Mouse (Mus musculus) T-helper 1 cell (primary cell): Measurements from ENCODE around the gene Supt5.
"Not testable (repeated sequence)": the region's sequence is repeated elsewhere in the genome, so short reads cannot be mapped to it uniquely, and the experiment has no call there.

Experiments
- in situ Hi-C: fragments of 300-600 bp; cut with MboI, MseI; formaldehyde crosslinking; loops from one replicate; pipeline ENCODE4 v1.15.1; 2025; ENCODE audit warnings: high pct_unique_total_duplicates

Gene Supt5

GRCm38 (mm10) chr7:28338108-28338998 is at the start of gene Supt5:
Supt5 (minus strand) TSS chr7:28338746.
- in situ Hi-C loops, result no loop called here

DNA sequence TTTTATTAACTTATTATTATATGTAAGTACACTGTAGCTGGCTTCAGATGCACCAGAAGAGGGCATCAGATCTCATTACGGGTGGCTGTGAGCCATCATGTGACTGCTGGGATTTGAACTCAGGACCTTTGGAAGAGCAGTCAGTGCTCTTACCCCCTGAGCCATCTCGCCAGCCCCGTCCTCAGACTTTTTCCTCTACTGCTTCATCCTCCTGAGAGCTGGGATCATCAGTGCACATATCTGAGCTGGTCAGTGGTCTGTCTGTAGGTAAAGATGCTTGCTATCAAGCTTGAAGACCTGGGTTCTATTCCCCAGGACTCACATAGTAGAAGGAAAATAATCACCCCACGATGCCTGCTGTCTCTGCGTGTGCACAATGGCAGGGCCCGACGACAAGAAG is 48.8 kb upstream of the Supt5 start:
- in situ Hi-C loops, result not testable (repeated sequence)

DNA sequence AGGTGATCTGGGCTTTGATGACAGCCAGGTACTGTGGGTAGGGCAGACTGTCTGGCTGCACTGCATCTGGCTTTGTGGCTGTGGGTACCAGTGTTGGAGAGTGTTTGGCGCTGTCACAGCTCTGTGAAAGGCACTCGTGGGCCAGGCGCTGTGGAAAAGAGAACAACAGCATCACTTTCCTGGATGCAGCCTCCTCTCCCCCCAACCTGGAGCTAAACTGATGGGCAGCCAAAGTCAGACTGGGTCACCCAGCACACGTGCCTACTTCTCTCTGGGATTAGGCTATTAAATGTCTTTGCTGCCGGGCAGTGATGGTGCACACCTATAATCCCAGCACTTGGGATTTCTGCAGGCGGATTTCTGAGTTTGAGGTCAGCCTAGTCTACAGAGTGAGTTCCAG is 48.3 kb upstream of the Supt5 start:
- in situ Hi-C loops, result not testable (repeated sequence)

- in situ Hi-C loops, result no loop called here
Observed at GRCm38 (mm10) chr7:28386462-28386861, 47.9 kb upstream of the Supt5 start.

GRCm38 (mm10) chr7:28386007-28386406 is 47.5 kb upstream of the Supt5 start:
- in situ Hi-C loops, result no loop called here

- in situ Hi-C loops, result no loop called here
Observed at GRCm38 (mm10) chr7:28385196-28385595, 46.6 kb upstream of the Supt5 start.

- in situ Hi-C loops, result no loop called here
Observed at GRCm38 (mm10) chr7:28384162-28384561, 45.6 kb upstream of the Supt5 start.

DNA sequence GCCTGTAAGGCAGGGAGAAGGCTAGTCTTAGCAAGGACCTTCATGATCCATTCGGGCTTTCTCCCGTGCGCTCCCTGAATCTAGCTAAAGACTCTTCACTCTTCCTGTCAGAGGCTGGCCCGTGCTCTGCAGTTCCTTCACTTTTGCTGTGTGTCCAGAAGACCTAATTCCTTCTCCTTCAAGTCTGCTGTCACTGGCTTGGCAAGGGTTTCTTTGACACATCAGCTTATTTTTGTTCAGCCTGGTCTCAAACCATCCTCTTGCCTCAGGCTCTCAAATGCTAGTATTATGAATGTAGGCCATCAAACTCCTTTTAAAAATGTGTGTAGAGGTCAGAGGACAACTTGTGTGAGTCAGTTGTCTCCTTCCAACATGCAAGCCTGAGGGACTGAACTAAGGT is 45.1 kb upstream of the Supt5 start:
- in situ Hi-C loops, result no loop called here

DNA sequence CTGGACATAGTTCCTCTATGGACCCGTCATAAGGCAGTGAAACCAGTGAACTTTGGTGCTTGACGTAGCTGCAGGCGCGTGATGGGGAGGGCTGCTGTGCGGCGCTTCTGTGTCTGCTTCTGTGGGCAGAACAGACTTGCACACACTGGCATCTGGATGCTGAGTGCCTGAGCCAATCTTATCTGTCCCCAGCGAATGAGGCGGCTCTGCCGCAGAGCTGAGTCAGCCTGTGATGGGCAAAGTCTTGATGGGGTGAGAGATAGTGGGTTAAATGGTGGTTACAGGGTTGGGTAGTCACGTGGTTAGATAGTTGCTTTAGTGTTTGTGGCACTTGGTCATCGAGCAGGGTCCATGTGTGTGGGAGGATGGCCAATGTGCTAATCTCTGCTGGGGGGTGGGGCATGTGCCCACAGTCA is 44.4 kb upstream of the Supt5 start:
- in situ Hi-C loops, result no loop called here

DNA sequence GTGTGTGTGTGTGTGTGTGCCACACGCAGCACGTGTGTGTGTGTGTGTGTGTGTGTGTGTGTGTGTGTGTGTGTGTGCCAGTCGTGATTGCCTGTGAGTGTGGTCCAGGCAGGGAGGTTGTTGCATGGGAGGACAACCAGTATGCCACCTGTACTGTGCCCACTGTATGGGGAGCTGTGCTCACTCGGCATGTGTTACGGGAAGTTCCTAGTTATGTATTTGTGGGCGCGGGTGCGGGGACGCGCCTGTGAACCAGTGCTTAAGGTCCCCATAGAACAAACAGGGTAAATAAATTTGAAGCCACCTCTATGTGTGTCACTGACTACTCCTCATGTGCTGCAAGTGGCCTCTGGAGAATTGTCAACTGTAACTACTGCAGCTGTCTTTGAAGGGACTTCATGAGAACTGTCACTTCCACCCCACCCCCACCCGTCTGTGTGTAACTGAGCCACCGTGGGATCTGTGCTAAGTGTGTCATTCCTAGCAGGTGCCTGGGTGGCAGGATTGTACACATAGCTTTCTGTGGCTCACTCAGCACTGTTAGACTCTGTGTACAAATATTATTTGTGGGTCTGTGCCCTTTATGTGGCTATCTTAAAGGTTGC is 43.9 kb upstream of the Supt5 start:
- in situ Hi-C loops, result no loop called here

DNA sequence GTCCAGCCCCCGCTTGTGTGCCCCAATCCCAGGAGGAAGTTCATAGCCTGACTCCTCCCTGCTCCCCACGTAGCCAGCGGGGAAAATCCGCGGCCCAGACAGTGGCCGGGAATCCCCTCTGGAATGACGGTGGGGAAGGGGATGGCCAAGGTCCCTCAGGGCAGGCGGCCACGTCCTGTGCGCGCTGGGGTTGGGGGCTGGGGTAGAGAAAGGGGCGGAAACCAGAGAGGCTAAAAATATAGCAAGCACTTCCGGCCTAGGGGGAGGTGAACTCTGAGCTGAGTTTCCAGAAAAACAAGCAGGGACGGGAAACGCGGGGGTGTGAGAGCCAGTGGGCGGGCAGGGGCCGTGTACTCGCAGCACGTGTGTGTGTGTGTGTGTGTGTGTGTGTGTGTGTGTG is 43.4 kb upstream of the Supt5 start:
- in situ Hi-C loops, result no loop called here

GRCm38 (mm10) chr7:28381017-28381790 is 42.7 kb upstream of the Supt5 start:
- in situ Hi-C loops, result no loop called here

GRCm38 (mm10) chr7:28380237-28381016 is 41.9 kb upstream of the Supt5 start, which contains the start of gene Zfp36:
Zfp36 (minus strand) TSS chr7:28380253.
- in situ Hi-C loops, result no loop called here

DNA sequence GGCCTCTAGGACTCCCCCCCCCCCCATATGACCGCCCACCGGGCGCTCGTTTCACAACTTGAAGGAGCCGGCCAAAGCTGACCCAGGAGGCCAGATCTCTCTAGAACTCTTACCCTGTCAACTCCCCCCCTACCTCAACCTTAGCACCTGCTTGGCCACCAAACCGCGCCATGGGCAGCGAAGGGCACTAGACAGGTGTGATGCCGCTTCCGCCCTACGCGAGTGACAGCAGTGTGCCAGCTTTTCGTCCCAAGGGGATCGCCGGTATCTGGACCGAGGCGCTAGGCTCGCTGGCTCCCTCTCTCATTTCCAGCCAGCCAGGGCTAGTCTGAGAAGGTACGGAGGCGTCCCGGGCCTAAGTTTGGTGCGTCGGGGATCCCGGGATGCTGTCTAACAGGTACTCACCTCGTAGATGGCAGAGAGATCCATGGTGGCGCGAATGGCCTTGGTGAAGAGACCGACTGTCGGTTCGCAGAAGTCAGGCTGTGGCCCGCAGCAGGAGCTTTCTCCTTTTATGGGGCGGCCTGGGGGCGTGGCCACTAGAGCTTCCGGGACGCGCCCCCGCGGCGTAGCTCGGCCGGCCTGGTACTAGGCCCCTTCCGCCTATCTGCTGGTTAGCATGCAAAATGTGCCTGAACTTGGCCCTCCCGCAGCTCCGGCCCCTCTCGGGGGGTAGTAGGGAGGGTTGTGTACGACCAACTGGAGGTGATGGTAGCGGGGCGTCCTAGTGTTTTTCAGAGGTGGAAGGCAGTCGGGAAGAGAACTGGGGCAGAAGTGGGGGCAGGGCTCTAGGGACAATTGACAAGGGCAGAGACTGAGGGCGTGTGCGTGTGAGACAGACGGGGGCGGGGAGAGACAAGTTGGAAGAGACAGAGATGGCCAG is 40.5 kb upstream of the Supt5 start:
- in situ Hi-C loops, result no loop called here

DNA sequence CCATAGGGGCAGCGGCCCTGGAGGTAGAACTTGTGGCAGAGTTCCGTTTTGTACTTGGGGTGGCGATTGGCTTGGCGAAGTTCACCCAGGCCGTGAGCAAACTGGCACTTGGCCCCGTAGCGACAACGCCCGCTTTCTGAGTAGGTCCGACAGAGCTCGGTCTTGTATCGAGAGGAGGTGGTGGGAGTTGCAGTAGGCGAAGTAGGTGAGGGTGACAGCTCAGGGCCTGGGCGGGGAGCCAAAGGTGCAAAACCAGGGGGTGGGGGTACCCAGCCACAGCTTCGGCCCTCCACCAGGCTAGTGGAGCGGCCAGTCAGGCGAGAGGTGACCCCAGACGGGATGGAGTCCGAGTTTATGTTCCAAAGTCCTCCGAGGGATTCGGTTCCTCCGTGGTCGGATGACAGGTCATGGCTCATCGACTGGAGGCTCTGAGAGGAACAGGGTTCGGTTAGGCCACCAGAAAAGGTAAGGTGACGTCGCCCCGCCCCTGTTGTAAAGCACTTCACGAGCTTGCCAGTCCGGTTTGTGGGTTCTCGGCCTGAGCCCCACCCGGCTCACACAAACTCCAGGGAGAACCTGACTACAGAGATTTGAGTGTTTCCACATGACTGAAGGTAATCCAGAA is 39.6 kb upstream of the Supt5 start:
- in situ Hi-C loops, result no loop called here

DNA sequence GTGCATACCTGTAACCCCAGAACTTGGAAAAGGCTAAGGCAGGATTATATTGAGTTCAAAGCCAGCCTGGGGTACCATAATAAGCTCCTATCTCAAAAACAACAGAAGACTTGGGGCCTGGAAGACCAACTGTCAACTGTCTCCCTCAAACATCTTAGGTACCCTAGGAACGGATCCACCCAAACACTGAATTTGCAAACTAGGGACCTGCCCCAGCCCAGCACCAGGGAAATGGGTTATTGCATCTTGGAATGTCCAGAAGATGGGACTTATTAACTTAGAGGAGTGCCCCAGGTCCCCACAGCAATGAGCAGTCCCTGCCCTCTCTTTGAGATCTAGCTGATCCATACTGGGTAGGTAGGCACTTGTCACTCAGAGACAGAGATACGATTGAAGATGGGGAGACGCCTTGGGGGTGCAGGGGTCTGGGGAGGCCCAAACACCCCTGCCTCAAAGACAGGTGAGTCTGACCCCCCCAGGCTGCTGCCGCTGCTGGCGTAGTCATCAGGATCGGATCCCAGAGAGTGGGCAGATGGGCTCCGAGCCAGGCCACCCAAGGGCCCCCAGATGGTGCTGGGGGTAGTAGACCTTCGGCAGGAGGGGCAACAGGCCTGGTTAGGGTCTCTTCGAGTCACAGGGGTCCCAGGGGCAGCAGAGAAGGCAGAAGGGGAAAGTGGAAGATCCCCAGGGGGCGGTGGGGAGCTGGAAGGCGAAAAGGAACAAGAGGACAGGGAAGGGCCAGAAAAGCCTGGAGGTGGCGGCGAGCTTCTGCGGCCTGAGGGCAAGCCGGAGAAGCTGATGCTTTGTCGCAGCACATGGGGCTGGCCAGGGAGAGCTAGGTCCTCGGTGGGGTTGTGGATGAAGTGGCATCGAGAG is 38.9 kb upstream of the Supt5 start:
- in situ Hi-C loops, result no loop called here

- in situ Hi-C loops, result no loop called here
Observed at GRCm38 (mm10) chr7:28376011-28376771, 37.6 kb upstream of the Supt5 start.

GRCm38 (mm10) chr7:28375176-28375921 is 36.8 kb upstream of the Supt5 start:
- in situ Hi-C loops, result no loop called here
